Mouse (Mus musculus) lung, postnatal 0 days (tissue): ENCODE results near the gene Spryd3.

Experiments used
- CTCF ChIP-seq: IDR thresholded peaks from 2 replicates; pipeline ENCODE4 v1.5.1; 2016; ENCODE audit warnings: antibody characterized with exemption, mild to moderate bottlenecking
- EP300 ChIP-seq: IDR thresholded peaks from 2 replicates; pipeline ENCODE4 v1.6.1; 2016; ENCODE audit warnings: antibody characterized with exemption, mild to moderate bottlenecking, control low read depth

- TF ChIP-seq CTCF (no peak), EP300 (peak; percentile 44; the same call in 1 of the 2 replicates)
These were observed 14.5 kb upstream of the Spryd3 start, which contains the start of gene Soat2 for GRCm38 (mm10) chr15:102150301-102151135.
